Mouse (Mus musculus): ENCODE results near the gene Rbfox1. TPM values are rescaled to one million over a fixed set of nuclear protein-coding genes. Genes with fewer than 3 reads are reported as not detected.

The Rbfox1 gene
- polyA plus RNA-seq, 1 experiment, result 4.0 TPM

- no peaks in the 10 kb centered on the region for H3K4me1 ChIP-seq (ENCODE audit: control insufficient read depth, insufficient read depth, low read length)
- 42% methylated on average over 1 of the region's 1 CpGs for WGBS
- TF ChIP-seq POLR2A (IDR thresholded peaks at IDR 0.05; ENCODE audit: borderline replicate concordance, extremely low read depth, low read depth, low read length), result no peak
- TF ChIP-seq CTCF (IDR thresholded peaks at IDR 0.05; ENCODE audit: insufficient read depth, low read length), result no peak
These were observed 417.9 kb downstream of the Rbfox1 start for GRCm38 (mm10) chr16:6303082-6303481.

DNA sequence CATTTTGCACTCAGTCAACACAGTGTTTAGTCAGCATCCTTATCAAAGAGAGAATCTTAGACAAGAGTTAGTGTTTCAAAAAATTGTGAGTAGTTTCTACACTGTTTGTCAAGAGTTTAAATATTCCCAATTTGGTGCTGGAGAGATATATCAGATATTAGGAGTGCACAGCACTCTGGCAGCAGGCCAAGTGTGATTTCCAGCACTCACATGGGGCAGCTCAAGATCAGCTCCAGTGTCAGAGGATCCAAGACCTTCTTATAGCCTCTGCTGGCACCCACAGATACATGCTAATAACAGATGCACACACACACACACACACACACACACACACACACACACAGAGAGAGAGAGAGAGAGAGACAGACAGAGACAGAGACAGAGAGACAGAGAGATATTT is 424.8 kb downstream of the Rbfox1 start:
- no peaks in the 10 kb centered on the region for H3K4me1 ChIP-seq (ENCODE audit: control insufficient read depth, insufficient read depth, low read length)
- no peak for DNase-seq
- no peak overlapping the region for H3K4me3 ChIP-seq (replicated peaks; ENCODE audit: extremely low read depth, low read depth, low read length)
- TF ChIP-seq POLR2A (IDR thresholded peaks at IDR 0.05; ENCODE audit: borderline replicate concordance, extremely low read depth, low read depth, low read length), result no peak

More at GRCm38 (mm10) chr16:6303082-6303481, 417.9 kb downstream of the Rbfox1 start:
- no peak for DNase-seq
- no peak overlapping the region for H3K4me3 ChIP-seq (replicated peaks; ENCODE audit: extremely low read depth, low read depth, low read length)

- no peak for DNase-seq
- TF ChIP-seq POLR2A (IDR thresholded peaks at IDR 0.05; ENCODE audit: borderline replicate concordance, extremely low read depth, low read depth, low read length) (no peak), CTCF (IDR thresholded peaks at IDR 0.05; ENCODE audit: insufficient read depth, low read length) (no peak)
- Histone ChIP-seq H3K4me1 (ENCODE audit: control insufficient read depth, insufficient read depth, low read length) (no peaks in the 10 kb centered on the region), H3K4me3 (replicated peaks; ENCODE audit: extremely low read depth, low read depth, low read length) (no peak overlapping the region)
- 79% methylated on average over 18 of the region's 18 CpGs for WGBS
These were observed 425.9 kb downstream of the Rbfox1 start for GRCm38 (mm10) chr16:6310744-6311678.

GRCm38 (mm10) chr16:6313689-6314088 is 428.5 kb downstream of the Rbfox1 start:
- no peaks in the 10 kb centered on the region for H3K4me1 ChIP-seq (ENCODE audit: control insufficient read depth, insufficient read depth, low read length)
- no peak for DNase-seq
- H3K4me3 ChIP-seq (replicated peaks; ENCODE audit: extremely low read depth, low read depth, low read length), result no peak overlapping the region
- no peak for TF ChIP-seq POLR2A (IDR thresholded peaks at IDR 0.05; ENCODE audit: borderline replicate concordance, extremely low read depth, low read depth, low read length)
- no peak for TF ChIP-seq CTCF (IDR thresholded peaks at IDR 0.05; ENCODE audit: insufficient read depth, low read length)
- WGBS, result 70% methylated on average over 6 of the region's 6 CpGs

DNA sequence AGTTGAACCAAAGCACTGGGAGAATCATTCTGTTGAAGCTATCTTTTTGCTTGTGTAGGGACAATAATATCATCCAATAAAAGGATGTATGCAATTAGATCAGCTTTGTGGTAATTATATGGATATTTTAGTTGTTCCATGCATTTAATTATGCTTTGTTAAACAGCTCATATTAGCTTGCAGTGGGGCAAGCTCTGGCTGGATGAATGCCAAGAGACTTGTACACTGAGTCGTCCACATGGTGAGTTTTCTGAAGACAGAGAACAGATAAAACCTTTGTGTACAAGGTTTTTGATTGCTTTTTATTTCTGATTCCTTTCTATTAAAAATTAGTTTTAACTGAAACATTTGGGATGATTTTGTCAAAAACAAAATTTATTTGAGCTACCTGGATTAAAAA is 439.7 kb downstream of the Rbfox1 start:
- WGBS, result 30% methylated on average over 1 of the region's 1 CpGs
- no peak for TF ChIP-seq POLR2A (IDR thresholded peaks at IDR 0.05; ENCODE audit: borderline replicate concordance, extremely low read depth, low read depth, low read length)
- Histone ChIP-seq H3K4me3 (replicated peaks; ENCODE audit: extremely low read depth, low read depth, low read length) (no peak overlapping the region), H3K4me1 (ENCODE audit: control insufficient read depth, insufficient read depth, low read length) (no peaks in the 10 kb centered on the region)
- DNase-seq, result no peak

GRCm38 (mm10) chr16:6331400-6331939 is 446.3 kb downstream of the Rbfox1 start:
- no peak overlapping the region for H3K4me3 ChIP-seq (replicated peaks; ENCODE audit: extremely low read depth, low read depth, low read length)
- 55% methylated on average over 10 of the region's 10 CpGs for WGBS
- no peak for DNase-seq
- no peak for TF ChIP-seq POLR2A (IDR thresholded peaks at IDR 0.05; ENCODE audit: borderline replicate concordance, extremely low read depth, low read depth, low read length)
- TF ChIP-seq CTCF (IDR thresholded peaks at IDR 0.05; ENCODE audit: insufficient read depth, low read length), result no peak
- no peaks in the 10 kb centered on the region for H3K4me1 ChIP-seq (ENCODE audit: control insufficient read depth, insufficient read depth, low read length)

GRCm38 (mm10) chr16:6333273-6333672 is 448.1 kb downstream of the Rbfox1 start:
- WGBS, result 66% methylated on average over 2 of the region's 2 CpGs
- Histone ChIP-seq H3K4me3 (replicated peaks; ENCODE audit: extremely low read depth, low read depth, low read length) (no peak overlapping the region), H3K4me1 (ENCODE audit: control insufficient read depth, insufficient read depth, low read length) (no peaks in the 10 kb centered on the region)
- DNase-seq, result no peak
- TF ChIP-seq CTCF (IDR thresholded peaks at IDR 0.05; ENCODE audit: insufficient read depth, low read length) (no peak), POLR2A (IDR thresholded peaks at IDR 0.05; ENCODE audit: borderline replicate concordance, extremely low read depth, low read depth, low read length) (no peak)

DNA sequence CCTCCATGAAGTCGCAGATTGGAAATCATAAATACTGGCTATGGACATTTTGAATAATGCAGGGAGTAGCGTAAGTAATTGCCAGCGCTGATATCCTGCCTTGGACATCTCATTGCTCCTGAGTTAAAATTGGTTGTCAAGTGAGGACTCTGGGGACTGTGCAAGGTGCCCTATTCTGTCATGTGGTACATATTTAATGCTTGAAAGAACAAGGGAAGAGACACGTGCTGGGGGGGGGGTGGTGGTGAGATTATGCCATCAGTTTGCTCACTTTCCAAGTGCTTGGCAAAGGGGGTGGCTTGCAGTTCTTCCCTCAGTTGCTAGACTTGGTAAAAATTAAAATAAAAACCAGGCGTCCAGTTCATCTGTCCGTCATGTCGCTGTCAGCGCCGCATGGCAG is 462.9 kb downstream of the Rbfox1 start:
- no peak for TF ChIP-seq POLR2A (IDR thresholded peaks at IDR 0.05; ENCODE audit: borderline replicate concordance, extremely low read depth, low read depth, low read length)
- TF ChIP-seq CTCF (IDR thresholded peaks at IDR 0.05; ENCODE audit: insufficient read depth, low read length), result no peak
- H3K4me3 ChIP-seq (replicated peaks; ENCODE audit: extremely low read depth, low read depth, low read length), result no peak overlapping the region
- WGBS, result 37% methylated on average over 9 of the region's 9 CpGs

DNA sequence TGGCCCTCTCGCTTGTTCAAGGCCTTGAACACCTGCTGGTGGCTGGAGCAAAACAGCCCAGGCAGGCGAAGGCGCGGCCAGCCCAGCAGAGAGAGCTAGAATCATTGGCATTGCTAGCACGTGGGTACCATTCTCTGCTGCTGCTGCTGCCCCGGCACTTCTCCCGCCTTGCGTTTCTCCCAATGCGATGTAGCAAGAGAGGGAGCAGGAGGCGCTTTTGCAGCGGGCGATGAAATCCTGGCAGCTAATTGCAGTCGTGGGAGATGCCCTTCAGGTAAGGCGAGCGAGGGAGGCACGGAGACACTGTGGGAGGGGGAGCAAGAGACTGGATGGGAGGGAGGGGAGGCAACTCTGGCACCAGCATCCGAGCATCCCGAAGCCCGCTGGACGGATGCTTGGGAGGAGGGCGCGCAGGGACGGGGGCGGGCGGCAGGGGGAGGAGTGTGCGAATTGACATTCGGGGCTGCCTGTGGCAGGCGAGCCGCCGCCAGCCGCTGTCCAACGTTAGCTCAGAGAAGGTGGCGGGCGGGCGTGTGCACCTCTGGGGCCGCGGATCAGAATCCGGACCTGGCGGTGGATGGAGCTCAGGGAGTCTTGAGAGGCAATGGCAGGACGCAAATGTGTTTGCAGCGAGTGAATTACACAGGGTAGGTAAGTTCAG is 463.6 kb downstream of the Rbfox1 start:
- WGBS, result 2% methylated on average over 41 of the region's 41 CpGs
- Histone ChIP-seq H3K4me1 (ENCODE audit: control insufficient read depth, insufficient read depth, low read length) (no peaks in the 10 kb centered on the region), H3K4me3 (replicated peaks; ENCODE audit: extremely low read depth, low read depth, low read length) (no peak overlapping the region)
- DNase-seq, result no peak
- TF ChIP-seq CTCF (IDR thresholded peaks at IDR 0.05; ENCODE audit: insufficient read depth, low read length) (no peak), POLR2A (IDR thresholded peaks at IDR 0.05; ENCODE audit: borderline replicate concordance, extremely low read depth, low read depth, low read length) (no peak)

More for the DNA sequence above, 462.9 kb downstream of the Rbfox1 start:
- no peaks in the 10 kb centered on the region for H3K4me1 ChIP-seq (ENCODE audit: control insufficient read depth, insufficient read depth, low read length)
- DNase-seq, result no peak

All from lung, adult 2 months (tissue).